Mouse (Mus musculus) hindbrain, embryonic 16.5 days (tissue): ENCODE measurements around the gene Hormad2. TPM values are rescaled to one million over a fixed set of nuclear protein-coding genes. Genes with fewer than 3 reads are reported as not detected.

Experiments
- ATAC-seq: fragments of 200-750 bp; cut with Nextera tagmentation; 2 replicates; pipeline ENCODE4 v1.8.0; 2017; ENCODE audit warnings: moderate TSS enrichment, moderate library complexity
- H3K27ac ChIP-seq: fragments of 300-500 bp; sonication (generic); 2 replicates; pipeline ENCODE4 v1.5.1; 2014; ENCODE audit warnings: low read depth, mild to moderate bottlenecking, control low read depth, low read length, moderate library complexity
- H3K27me3 ChIP-seq: fragments of 300-500 bp; sonication (generic); replicated peaks from 2 replicates; pipeline ENCODE4 v1.6.1; 2014; ENCODE audit warnings: low read length; ENCODE audit not compliant: control insufficient read depth, insufficient read depth
- H3K36me3 ChIP-seq: fragments of 300-500 bp; sonication (generic); 2 replicates; pipeline ENCODE4 v1.6.1; 2014; ENCODE audit warnings: mild to moderate bottlenecking, low read length, moderate library complexity, mixed read lengths; ENCODE audit not compliant: control insufficient read depth, insufficient read depth
- H3K4me1 ChIP-seq: fragments of 300-500 bp; sonication (generic); 2 replicates; pipeline ENCODE4 v1.6.1; 2014; ENCODE audit warnings: low read depth, low read length; ENCODE audit not compliant: control insufficient read depth, insufficient read depth
- H3K4me2 ChIP-seq: fragments of 300-500 bp; sonication (generic); 2 replicates; pipeline ENCODE4 v1.6.1; 2014; ENCODE audit warnings: mild to moderate bottlenecking, low read length, control low read depth, moderate library complexity
- H3K4me3 ChIP-seq: fragments of 300-500 bp; sonication (generic); 2 replicates; pipeline ENCODE4 v1.5.1; 2014; ENCODE audit warnings: mild to moderate bottlenecking, low read length, control low read depth, moderate library complexity
- H3K9ac ChIP-seq: fragments of 300-500 bp; sonication (generic); 2 replicates; pipeline ENCODE4 v1.6.1; 2014; ENCODE audit warnings: low read depth, mild to moderate bottlenecking, control low read depth, low read length, moderate library complexity
- H3K9me3 ChIP-seq: fragments of 300-500 bp; sonication (generic); 2 replicates; pipeline ENCODE4 v1.6.1; 2014; ENCODE audit warnings: mild to moderate bottlenecking, low read length, moderate library complexity; ENCODE audit not compliant: control insufficient read depth
- WGBS: fragments of 180-500 bp; shearing (Covaris S2); extraction: QIAGEN DNeasy Blood & Tissue Kit; methylation state at CpG from one replicate; pipeline ENCODE4 v1.1.7; 2014; 5-methylcytosine and 5-hydroxymethylcytosine counted together
- polyA plus RNA-seq: library from polyadenylated mRNA; unstranded; fragments of >200 nt; fragmentation: Nextera tagmentation; extraction: Ambion mirVana; gene quantifications from 2 replicates; pipeline ENCODE4 v1.2.1, GENCODE M21; 2015

Gene Hormad2
- polyA plus RNA-seq, 1 experiment from 2014 or later, result 0.48 TPM

DNA sequence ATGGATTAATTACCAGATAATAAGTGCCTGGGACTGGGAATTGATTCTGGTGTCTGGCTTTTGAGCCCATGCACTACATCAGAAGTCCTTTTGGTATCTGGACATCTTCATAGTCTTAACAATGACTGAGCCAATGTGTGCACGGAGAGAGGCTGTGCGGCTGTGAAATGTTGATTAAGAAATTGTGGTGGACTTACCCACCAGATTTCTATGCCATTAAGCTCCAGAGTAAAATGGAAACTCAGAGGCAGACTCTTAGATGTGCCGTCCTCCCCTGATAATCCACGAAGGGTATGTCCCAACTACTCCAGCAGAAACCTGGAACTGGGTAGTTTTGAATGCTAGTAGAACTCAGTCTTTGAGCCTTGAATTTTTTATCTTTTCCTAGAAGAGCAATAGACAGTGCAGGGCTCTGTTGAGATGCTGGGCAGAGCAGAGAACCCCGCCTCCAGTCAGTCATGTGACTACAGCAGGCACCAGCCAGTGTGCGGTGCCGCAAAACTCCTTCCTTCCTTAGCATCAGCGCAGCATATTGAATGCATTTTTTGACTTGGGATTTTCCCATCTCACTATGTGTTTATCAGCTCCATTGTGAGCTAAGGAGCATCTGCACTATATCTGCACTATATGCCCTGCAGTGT is 14.1 kb upstream of the Hormad2 start:
- Histone ChIP-seq H3K27ac (no peak overlapping the region), H3K9ac (no peak overlapping the region), H3K4me1 (no peaks in the 10 kb centered on the region), H3K27me3 (no peaks in the 10 kb centered on the region), H3K4me2 (no peak overlapping the region), H3K36me3 (no peaks in the 10 kb centered on the region), H3K4me3 (no peak overlapping the region), H3K9me3 (no peaks in the 10 kb centered on the region)
- 77% methylated on average over 8 of the region's 8 CpGs for WGBS
- ATAC-seq, result no peak

DNA sequence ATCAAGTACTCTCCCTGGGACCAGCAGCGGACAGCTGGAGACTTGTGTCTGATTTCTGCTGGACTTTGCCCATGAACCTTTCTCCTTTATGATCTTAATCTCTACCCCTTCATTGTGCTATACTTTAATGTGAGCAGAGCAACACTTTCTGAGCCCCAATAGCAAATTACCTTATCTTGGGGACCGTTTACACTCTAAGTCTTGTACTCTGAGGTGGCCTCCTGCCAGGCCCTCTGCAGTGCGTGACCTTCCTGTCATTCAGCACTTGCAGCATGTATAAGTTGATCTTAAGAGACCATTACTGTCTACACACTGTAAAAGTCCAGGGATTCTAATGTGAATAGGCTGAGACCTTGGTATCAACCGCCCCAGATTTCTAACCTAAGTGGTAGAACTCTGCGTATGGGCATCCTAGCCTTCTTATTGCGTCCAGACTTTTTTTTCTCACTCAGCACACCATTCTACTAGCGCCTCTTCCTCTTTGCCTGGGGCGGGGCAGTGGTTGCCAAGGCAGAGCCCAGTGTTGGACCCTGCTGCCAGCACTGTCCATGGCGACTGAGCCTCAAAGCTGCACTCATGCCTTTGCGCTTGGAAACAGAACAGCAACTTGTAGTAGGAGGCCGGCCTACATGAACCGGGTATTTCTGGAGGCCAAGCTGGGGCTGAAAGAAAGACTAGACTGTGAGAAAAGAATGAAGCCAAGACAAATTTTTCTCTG is 11.7 kb upstream of the Hormad2 start:
- Histone ChIP-seq H3K36me3 (no peaks in the 10 kb centered on the region), H3K9ac (no peak overlapping the region), H3K27me3 (no peaks in the 10 kb centered on the region), H3K4me2 (no peak overlapping the region), H3K4me3 (no peak overlapping the region), H3K27ac (no peak overlapping the region), H3K9me3 (no peaks in the 10 kb centered on the region), H3K4me1 (no peaks in the 10 kb centered on the region)
- no peak for ATAC-seq
- WGBS, result 72% methylated on average over 12 of the region's 12 CpGs

DNA sequence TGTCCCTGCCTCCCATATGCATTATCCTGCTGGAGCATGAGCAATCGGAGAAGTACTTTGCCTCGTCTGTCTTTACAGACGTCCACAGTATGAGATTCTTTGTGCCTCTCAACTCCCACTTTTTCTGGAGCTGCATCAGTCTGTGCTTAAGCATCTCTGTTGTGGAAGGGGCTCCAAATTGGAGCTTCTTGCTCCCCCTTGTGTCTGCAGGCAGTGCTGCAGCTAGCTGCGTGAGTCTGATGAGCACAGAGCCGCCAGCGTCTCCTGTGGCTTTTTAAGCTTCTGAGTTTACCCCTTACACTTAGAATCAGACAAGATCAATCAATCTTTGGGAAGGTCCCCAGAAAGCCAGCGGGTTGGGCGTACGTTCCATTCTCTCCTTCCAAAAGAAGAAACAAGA is 10.2 kb upstream of the Hormad2 start:
- Histone ChIP-seq H3K27me3 (no peaks in the 10 kb centered on the region), H3K4me3 (no peak overlapping the region), H3K9ac (no peak overlapping the region), H3K4me2 (no peak overlapping the region), H3K27ac (no peak overlapping the region), H3K36me3 (no peaks in the 10 kb centered on the region), H3K4me1 (no peaks in the 10 kb centered on the region), H3K9me3 (no peaks in the 10 kb centered on the region)
- ATAC-seq, result no peak
- WGBS, result 21% methylated on average over 9 of the region's 9 CpGs

DNA sequence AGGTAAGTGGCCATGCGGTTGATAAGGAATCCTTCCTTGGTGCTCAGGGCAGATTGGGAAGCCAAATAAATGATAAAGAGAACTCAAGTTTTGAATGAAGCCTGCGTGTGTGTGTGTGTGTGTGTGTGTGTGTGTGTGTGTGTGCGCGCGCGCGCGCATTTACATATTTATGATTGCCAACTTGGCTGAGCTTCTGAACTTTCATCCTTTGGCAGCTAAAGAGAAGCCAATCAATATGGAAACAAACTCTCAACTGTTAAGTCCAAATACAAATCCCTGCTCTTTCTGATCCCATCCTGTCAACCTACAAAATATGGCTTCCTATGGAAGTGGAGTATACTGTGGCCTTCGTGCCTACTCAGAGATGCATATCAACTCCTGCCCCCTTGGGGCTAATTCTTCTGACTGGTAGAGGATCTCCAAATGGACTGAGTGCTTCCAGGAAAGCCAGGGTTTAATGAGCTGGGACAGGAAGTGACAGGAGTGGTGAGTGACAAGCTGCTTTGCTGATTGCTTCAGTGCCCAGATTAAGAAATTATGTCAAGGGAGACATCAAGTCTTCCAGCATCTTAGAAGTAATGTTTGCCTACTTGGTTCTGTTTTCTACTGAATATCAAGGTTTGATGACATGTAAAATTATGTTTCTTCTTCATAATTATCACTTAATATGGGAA is 5.4 kb upstream of the Hormad2 start:
- Histone ChIP-seq H3K4me1 (no peaks in the 10 kb centered on the region), H3K27ac (no peak overlapping the region), H3K4me2 (no peak overlapping the region), H3K9ac (no peak overlapping the region), H3K9me3 (no peaks in the 10 kb centered on the region), H3K27me3 (no peaks in the 10 kb centered on the region), H3K4me3 (no peak overlapping the region), H3K36me3 (no peaks in the 10 kb centered on the region)
- no peak for ATAC-seq
- whole genome bisulfite sequencing, result 93% methylated on average over 9 of the region's 9 CpGs

DNA sequence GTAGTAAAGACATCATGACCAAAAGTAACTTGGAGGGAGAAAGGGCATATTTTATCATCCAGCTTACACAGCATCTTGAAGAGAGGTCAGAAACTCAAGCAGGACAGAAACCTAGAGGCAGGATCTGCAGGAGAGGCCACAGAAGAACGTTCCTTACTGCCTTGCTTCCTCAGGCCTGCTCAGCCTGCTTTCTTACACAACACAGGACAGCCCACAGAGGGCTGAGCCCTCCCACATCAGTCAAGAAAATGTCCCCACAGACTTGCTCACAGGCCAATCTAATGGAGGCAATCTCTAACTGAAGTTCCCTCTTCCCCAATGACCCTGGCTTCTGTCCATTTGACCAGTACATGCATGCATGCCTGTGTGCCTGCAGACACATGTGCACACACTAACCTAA is 1.4 kb upstream of the Hormad2 start:
- Histone ChIP-seq H3K9ac (no peak overlapping the region), H3K27ac (no peak overlapping the region), H3K36me3 (no peaks in the 10 kb centered on the region), H3K4me2 (no peak overlapping the region), H3K4me3 (no peak overlapping the region), H3K4me1 (no peaks in the 10 kb centered on the region), H3K9me3 (no peaks in the 10 kb centered on the region), H3K27me3 (no peaks in the 10 kb centered on the region)
- WGBS, result 44% methylated on average over 1 of the region's 1 CpGs
- ATAC-seq, result no peak

DNA sequence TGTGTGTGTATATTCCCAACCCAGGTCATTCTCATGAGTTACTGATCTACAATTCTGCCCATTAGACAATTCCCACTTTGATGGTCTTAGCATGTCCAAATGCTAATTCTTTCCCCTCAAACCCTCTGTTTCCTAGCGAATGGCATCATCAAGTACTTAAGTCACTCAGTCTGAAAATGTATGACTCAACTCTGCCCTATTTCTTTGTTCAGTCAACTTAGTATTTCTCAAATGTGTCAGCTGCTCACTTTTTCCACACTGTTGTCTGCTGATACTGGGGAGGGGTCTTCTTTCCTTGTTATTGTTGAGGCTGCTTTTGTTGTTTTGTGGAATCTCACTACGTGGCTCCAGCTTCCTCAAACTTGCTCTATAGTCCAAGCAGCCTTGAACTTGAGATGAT is 2.7 kb downstream of the Hormad2 start:
- Histone ChIP-seq H3K9me3 (no peaks in the 10 kb centered on the region), H3K4me3 (no peak overlapping the region), H3K27me3 (no peaks in the 10 kb centered on the region), H3K4me1 (no peaks in the 10 kb centered on the region), H3K36me3 (no peaks in the 10 kb centered on the region), H3K27ac (no peak overlapping the region), H3K4me2 (no peak overlapping the region), H3K9ac (no peak overlapping the region)
- 52% methylated on average over 2 of the region's 2 CpGs for WGBS
- ATAC-seq, result no peak

DNA sequence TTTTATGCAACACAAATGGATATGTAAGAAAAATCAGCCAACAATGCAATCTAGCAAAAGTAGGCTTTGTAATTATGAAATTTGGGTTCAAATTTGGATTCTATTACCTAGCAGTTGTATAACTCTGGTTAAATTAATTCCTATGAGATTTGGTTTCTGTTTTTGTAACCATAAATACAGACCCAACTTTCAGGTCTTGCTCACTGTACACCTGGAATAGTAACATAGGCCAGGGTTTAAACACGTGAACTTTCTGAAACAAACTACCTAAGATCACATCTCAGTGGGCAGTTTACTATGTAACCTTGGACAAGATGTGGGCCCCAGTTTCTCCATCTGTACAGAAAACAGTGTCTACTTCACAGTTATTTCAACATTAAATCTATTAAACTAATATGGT is 3.6 kb downstream of the Hormad2 start:
- Histone ChIP-seq H3K36me3 (no peaks in the 10 kb centered on the region), H3K27me3 (no peaks in the 10 kb centered on the region), H3K4me1 (no peaks in the 10 kb centered on the region), H3K4me2 (no peak overlapping the region), H3K27ac (no peak overlapping the region), H3K9me3 (no peaks in the 10 kb centered on the region), H3K9ac (no peak overlapping the region), H3K4me3 (no peak overlapping the region)
- 94% methylated on average over 1 of the region's 1 CpGs for WGBS
- no peak for ATAC-seq

DNA sequence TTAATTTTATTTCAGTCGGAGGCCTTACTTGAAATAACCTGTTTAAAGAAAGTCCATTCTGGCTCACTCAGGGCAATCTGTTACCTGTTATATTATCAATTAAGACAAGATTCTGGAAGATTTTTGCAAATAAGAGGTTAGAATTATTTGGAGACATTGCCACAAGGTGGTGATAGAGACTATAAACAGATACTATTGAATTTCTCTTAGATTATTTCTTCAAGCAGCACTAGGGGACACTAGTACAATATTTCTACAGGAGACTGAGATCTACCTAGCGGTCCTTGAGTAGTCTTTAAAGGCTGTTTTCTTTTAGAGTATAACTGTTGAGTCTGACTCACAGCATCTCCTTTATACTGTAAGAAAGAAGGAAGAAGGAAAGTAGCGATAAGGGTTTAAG is 4.3 kb downstream of the Hormad2 start:
- no peak overlapping the region for H3K27ac ChIP-seq
- H3K9ac ChIP-seq, result no peak overlapping the region
- H3K4me1 ChIP-seq, result no peaks in the 10 kb centered on the region
- H3K9me3 ChIP-seq, result no peaks in the 10 kb centered on the region
- WGBS, result 73% methylated on average over 3 of the region's 3 CpGs
- no peaks in the 10 kb centered on the region for H3K36me3 ChIP-seq
- ATAC-seq, result no peak
- no peaks in the 10 kb centered on the region for H3K27me3 ChIP-seq
- H3K4me3 ChIP-seq, result no peak overlapping the region
- H3K4me2 ChIP-seq, result no peak overlapping the region

DNA sequence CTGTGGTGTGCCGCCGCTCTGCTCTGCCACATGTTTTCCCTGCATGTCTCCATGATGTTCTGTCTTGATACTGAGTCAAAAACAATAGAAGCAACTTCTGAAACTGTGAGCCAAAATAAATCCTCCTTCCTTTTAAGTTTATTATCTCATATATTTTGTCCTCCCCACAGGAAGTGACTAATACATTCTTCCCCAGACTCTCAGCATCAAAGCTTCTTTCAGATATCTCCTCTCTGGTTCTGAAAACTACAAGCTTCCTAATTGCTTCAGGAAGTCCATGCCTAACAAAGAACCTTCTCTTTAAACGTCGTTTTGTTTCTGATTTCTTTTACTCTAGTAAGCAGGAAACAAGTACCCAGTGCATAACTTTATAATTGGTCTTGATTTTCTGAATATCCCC is 6.4 kb downstream of the Hormad2 start:
- H3K9me3 ChIP-seq, result no peaks in the 10 kb centered on the region
- 72% methylated on average over 4 of the region's 4 CpGs for WGBS
- no peaks in the 10 kb centered on the region for H3K4me1 ChIP-seq
- no peak for ATAC-seq
- H3K4me3 ChIP-seq, result no peak overlapping the region
- H3K9ac ChIP-seq, result no peak overlapping the region
- no peaks in the 10 kb centered on the region for H3K27me3 ChIP-seq
- H3K27ac ChIP-seq, result no peak overlapping the region
- H3K36me3 ChIP-seq, result no peaks in the 10 kb centered on the region
- no peak overlapping the region for H3K4me2 ChIP-seq
